Mouse (Mus musculus): ENCODE data around the gene Bms1.

GRCm38 (mm10) chr6:118408510-118408909 is 10.8 kb downstream of the Bms1 start:
- TF ChIP-seq CTCF (IDR thresholded peaks at IDR 0.05; ENCODE audit: insufficient read depth, low read length) (no peak), POLR2A (IDR thresholded peaks at IDR 0.05; ENCODE audit: borderline replicate concordance, extremely low read depth, low read depth, low read length) (no peak)

Data from lung, adult 2 months (tissue).